Mouse (Mus musculus) Patski (cell line): ENCODE results near the gene Skiv2l. TPM values are rescaled to one million over a fixed set of nuclear protein-coding genes. Genes with fewer than 3 reads are reported as not detected.
"Not testable (repeated sequence)": the region's sequence is repeated elsewhere in the genome, so short reads cannot be mapped to it uniquely, and the experiment has no call there.

Experiments used
- ATAC-seq: fragments of 100-300 bp; one replicate; pipeline ENCODE4 v1.8.0; 2021
- CTCF ChIA-PET: fragments of 350-600 bp; sonication (Branson Sonifier 250); formaldehyde crosslinking; loops from one replicate; lab custom pipeline; 2022; ENCODE audit warnings: inconsistent platforms; lab: Charles Lee
- POLR2A ChIA-PET: fragments of 350-600 bp; sonication (Branson Sonifier 250); formaldehyde crosslinking; loops from one replicate; lab custom pipeline; 2022; ENCODE audit warnings: antibody characterized with exemption, inconsistent platforms; lab: Charles Lee
- DNase-seq: peaks from one replicate; pipeline ENCODE4 v3.0.0-alpha.2; 2011; ENCODE audit warnings: low read depth, low spot score
- H3K27me3 ChIP-seq: fragments of 371-371 bp; one replicate; pipeline ENCODE4 v1.5.1; 2021
- CTCF ChIP-seq: fragments of 100-300 bp; IDR thresholded peaks from one replicate; pipeline ENCODE4 v1.5.1; 2021
- in situ Hi-C: fragments of 300-500 bp; cut with MboI; formaldehyde crosslinking; loops from 3 replicates; pipeline ENCODE4 v1.11.1; 2018; ENCODE audit warnings: low pct_unique_long_range_greater_than_20kb, mixed read lengths
- polyA plus RNA-seq: library from polyadenylated mRNA; unstranded; gene quantifications from one replicate; pipeline ENCODE4 v1.2.3, GENCODE M21; 2021

Skiv2l gene
- polyA plus RNA-seq, 1 experiment from 2014 or later = 69.3 TPM

- no peaks in the 10 kb centered on the region for H3K27me3 ChIP-seq
- ChIA-PET POLR2A (no interaction called here), CTCF (no interaction called here)
- no peak for TF ChIP-seq CTCF
- no peak for DNase-seq
- ATAC-seq = no peak
- in situ Hi-C loops = loop anchor here (5.0 kb wide), 1 partner anchor 83 kb away; no protein-coding TSS in a partner anchor
Measured at GRCm38 (mm10) chr17:34814818-34815370, 35.1 kb downstream of the Skiv2l start.

DNA sequence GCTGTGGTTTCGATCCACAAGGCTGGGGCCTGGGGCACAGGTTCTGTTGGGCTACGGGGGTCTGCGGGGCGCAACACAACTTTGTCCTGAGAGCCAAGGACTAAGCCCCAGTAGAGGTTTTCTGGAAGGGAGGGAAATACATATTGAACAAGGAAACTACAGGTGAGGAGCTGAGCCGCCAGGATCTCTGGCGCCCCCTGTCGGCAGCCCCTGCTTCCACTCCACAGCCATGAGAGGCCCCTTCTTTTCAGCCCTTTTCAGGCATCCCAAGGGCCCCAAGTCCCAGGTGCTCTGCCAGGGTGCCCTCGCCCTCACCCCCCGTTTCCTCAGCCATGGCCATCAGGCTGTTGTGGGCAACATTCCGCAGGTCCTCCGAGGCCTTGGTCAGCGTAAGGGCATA is 36.3 kb downstream of the Skiv2l start:
- POLR2A ChIA-PET, H3K27me3 ChIP-seq, ATAC-seq, DNase-seq, CTCF ChIA-PET: not testable (repeated sequence)
- in situ Hi-C loops = loop anchor here (5.0 kb wide), 1 partner anchor 81 kb away; no protein-coding TSS in a partner anchor

DNA sequence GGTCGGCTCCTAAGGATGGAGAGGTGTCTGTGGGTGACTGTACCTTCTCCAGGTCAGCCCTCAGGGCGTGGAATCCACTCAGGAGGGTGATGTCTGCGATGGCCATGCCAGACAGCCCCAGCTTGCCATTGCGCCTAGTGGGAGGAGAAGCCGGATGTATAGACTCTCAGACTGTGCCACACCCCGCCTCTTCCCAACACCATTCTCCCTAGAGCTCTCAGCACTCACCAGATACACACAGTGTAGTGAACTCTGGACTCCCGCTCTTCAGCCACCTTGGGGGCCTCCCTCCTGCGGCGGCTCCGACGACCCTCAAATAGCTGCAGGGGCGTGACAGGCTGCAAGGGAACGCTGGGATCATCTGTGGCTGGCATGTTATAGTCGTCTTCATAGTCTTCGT is 38.7 kb downstream of the Skiv2l start:
- no peaks in the 10 kb centered on the region for H3K27me3 ChIP-seq
- CTCF ChIA-PET = no interaction called here
- no peak for TF ChIP-seq CTCF
- peak; percentile 1 for ATAC-seq
- in situ Hi-C loops = loop anchor here (5.0 kb wide), 1 partner anchor 79 kb away; no protein-coding TSS in a partner anchor
- no peak for DNase-seq
- POLR2A ChIA-PET = no interaction called here

- POLR2A ChIA-PET, CTCF ChIA-PET, H3K27me3 ChIP-seq, DNase-seq, ATAC-seq: not testable (repeated sequence)
- in situ Hi-C loops = loop anchor here (5.0 kb wide), 1 partner anchor 79 kb away; no protein-coding TSS in a partner anchor
Measured at GRCm38 (mm10) chr17:34810811-34811210, 39.2 kb downstream of the Skiv2l start.

DNA sequence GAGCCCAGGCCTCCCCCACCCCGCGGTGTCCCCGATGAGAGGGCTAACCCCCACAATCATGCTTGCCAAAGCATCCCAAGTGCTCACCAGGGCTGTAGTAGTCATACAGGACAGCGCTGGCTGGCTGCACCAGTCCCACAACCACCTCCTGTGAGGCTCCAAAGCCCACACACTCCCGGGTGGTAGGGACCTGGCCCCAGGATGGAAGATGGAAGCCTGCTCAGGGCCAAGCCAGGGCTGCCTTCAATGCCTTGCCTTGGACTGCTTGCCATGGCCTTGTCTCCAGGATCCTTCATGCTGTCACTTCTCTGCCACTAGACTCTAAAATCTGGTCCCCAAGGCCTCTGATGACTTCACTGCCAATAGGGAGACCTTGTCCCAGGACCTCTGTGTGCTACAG is 39.6 kb downstream of the Skiv2l start:
- DNase-seq, ATAC-seq, POLR2A ChIA-PET, CTCF ChIA-PET, H3K27me3 ChIP-seq: not testable (repeated sequence)
- in situ Hi-C loops = loop anchor here (5.0 kb wide), 1 partner anchor 78 kb away; no protein-coding TSS in a partner anchor

DNA sequence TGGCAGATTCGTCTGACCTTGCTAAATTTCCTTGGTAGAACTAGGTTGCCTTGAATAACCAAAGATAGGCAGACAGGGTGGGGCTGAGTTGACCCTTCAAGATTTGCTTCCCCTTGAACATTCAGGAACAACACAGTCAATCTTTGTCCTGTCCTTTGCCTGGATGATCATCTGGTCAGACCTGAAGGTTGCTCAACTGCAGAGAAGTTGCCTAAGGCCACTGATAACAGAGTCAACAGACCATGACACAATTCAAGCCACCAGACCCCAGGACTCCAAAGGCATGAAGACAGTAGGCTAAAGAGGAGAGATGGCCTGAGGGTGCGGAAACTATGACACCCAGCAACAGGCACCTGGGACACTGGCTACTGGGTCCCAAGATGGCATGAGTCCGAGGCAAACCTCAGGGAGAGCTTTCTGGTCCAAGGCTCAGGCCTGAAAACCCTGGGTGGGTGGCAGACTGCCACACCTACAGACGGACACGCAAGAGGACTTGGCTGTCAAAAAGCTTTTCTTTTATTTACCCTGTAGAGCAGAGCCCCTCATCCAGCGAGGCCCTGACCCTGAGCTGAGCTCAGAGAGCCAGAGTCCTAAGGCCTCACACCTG is 41.3 kb downstream of the Skiv2l start:
- no peak for TF ChIP-seq CTCF
- ChIA-PET CTCF (no interaction called here), POLR2A (no interaction called here)
- no peak for ATAC-seq
- DNase-seq = no peak
- in situ Hi-C loops = no loop called here
- H3K27me3 ChIP-seq = no peaks in the 10 kb centered on the region

GRCm38 (mm10) chr17:34807176-34807575 is 42.8 kb downstream of the Skiv2l start:
- DNase-seq (no peak), ATAC-seq (no peak)
- TF ChIP-seq CTCF = no peak
- ChIA-PET POLR2A (interaction anchor here (0.7 kb wide), 1 partner anchor 129 kb away, joined by 4 read pairs; no protein-coding TSS in a partner anchor), CTCF (no interaction called here)
- H3K27me3 ChIP-seq = no peaks in the 10 kb centered on the region
- in situ Hi-C loops = no loop called here

GRCm38 (mm10) chr17:34804871-34805562 is 45.0 kb downstream of the Skiv2l start:
- ChIA-PET CTCF (interaction anchor here (2.0 kb wide), 1 partner anchor 109 kb away, joined by 4 read pairs; no protein-coding TSS in a partner anchor), POLR2A (no interaction called here)
- no peaks in the 10 kb centered on the region for H3K27me3 ChIP-seq
- in situ Hi-C loops = no loop called here
- no peak for ATAC-seq
- DNase-seq = no peak
- TF ChIP-seq CTCF = no peak

DNA sequence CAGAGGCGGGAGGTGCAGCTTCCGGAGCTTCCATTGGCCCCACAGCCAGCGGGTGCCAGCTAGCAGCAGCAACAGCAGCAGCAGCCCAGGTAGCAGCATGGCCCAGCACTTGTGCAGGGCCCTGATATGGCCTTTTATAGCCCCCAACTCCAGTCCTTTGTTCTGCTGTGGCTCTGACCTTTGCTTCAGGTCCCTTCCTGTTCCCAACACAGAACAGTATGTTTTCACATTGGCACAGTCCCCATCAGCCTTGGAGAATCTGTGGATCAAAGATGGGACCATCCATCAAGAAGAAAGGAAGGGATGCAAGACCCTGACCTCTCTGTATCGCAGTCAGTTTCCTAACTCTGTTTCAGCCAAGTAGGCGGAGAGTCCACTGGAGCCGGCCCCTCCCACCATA is 45.7 kb downstream of the Skiv2l start, which contains the start of gene Cyp21a1:
TSS of gene Cyp21a1 (minus strand) at position 261 of the 400 bp plus-strand sequence.
- DNase-seq, H3K27me3 ChIP-seq, POLR2A ChIA-PET, in situ Hi-C loops, ATAC-seq: not testable (repeated sequence)
- CTCF ChIA-PET = interaction anchor here (2.0 kb wide), 1 partner anchor 108 kb away, joined by 4 read pairs; no protein-coding TSS in a partner anchor

- CTCF ChIA-PET, in situ Hi-C loops, H3K27me3 ChIP-seq, DNase-seq, ATAC-seq, POLR2A ChIA-PET: not testable (repeated sequence)
Measured at GRCm38 (mm10) chr17:34803367-34803766, 46.6 kb downstream of the Skiv2l start.

DNA sequence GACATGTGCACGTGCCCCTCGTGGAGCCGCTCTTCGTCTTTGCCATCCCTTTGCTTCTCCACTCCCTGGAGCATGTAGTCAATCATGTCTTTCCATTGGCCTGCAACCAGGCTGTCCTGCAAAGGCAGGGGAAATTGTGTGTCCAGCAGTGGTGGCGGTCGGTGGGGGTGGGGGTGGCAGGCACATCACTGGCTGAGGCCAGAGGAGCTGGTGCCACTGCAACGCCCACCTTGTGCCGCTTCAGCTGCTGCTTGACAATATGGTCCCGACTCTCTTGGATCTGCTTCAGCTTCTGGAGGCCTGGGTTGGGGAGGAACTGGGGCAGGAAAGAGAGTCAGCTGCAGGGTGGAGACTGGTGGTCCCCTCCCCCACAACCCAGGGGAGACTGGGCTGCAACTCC is 47.3 kb downstream of the Skiv2l start:
- POLR2A ChIA-PET, DNase-seq, CTCF ChIA-PET, ATAC-seq, H3K27me3 ChIP-seq, in situ Hi-C loops: not testable (repeated sequence)

DNA sequence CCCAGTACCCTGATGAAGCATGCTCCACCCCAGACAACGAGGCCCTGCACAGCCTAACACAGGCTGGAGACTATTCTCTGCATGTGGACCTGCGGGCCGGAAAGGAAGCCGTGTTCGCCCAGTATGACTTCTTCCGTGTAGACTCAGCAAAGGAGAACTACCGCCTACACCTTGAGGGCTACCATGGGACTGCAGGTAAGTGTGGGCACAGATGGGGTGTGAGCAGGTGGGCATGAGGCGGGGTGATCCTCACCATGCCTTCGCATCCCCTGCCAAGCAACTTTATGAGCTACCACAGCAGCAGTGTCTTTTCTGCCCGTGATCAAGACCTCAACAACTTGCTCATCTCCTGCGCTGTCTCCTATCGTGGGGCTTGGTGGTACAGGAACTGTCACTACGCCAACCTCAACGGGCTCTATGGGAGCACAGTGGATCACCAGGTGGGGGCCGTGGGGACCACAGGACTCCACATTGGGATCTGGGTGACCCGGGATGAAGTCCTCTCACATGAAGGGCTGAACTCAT is 49.2 kb downstream of the Skiv2l start:
- POLR2A ChIA-PET, ATAC-seq, DNase-seq, in situ Hi-C loops, CTCF ChIA-PET, H3K27me3 ChIP-seq: not testable (repeated sequence)
